Mouse (Mus musculus) cerebellum, adult 2 months (tissue): ENCODE results near the gene Vps16.

Experiments used
- CTCF ChIP-seq: fragments of 200-500 bp; IDR thresholded peaks from 2 replicates; pipeline ENCODE4 v1.5.1; 2011; ENCODE audit warnings: low read depth, mild to moderate bottlenecking, control low read depth, low read length, moderate library complexity, borderline replicate concordance; ENCODE audit not compliant: insufficient read depth
- POLR2A ChIP-seq: fragments of 200-500 bp; IDR thresholded peaks from 2 replicates; pipeline ENCODE4 v1.6.1; 2011; ENCODE audit warnings: low read length, control low read depth, borderline replicate concordance; ENCODE audit not compliant: insufficient read depth

DNA sequence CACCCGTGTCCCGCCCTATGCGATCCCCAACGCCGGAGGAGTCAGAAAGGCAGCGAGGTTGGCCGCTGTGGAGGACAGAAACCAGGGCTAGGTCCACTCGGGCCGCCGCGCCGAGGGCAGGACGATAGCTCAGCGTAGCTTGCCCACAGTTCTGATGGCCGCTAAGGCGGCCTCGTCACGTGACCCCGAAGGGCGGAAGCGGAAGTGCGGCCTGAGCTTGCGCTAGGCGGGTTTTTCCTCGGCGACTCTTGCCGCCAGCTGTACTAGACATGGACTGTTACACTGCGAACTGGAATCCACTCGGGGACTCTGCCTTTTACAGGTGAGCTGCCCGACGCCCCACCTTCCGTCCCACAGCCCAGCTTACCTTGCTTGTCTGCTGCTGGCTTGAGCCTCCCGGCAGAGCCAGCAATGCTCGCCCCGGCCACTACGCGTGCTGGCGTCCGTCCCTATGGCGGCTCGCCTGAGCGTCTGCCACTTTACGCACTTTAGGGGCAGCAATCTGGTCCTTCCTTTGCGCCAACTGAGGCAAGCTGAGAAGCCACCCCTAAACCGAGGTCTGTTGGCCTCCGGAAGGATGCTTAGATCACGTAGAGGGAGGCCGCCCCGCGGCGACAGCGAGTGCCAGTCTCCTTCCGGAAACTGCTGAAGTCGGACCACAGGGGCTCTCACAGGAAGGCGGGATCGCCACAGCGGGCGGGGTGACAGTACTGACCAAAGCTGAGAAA is at the start of gene Vps16, which contains the start of gene Pced1a:
- TF ChIP-seq CTCF (peak; percentile 61), POLR2A (peak; percentile 85)
